Mouse (Mus musculus) ES-Bruce4 (cell line): ENCODE data around the gene Plek2. TPM values are rescaled to one million over a fixed set of nuclear protein-coding genes. Genes with fewer than 3 reads are reported as not detected.
A peak's percentile ranks its signal among the peaks of the same experiment; 100 is the strongest.

Experiments
- H3K27ac ChIP-seq: 2 replicates; pipeline ENCODE4 v1.5.1; 2012; ENCODE audit warnings: low read length, inconsistent platforms; ENCODE audit not compliant: insufficient read depth
- H3K27me3 ChIP-seq: 2 replicates; pipeline ENCODE4 v1.6.1; 2012; ENCODE audit warnings: mild to moderate bottlenecking, low read length, inconsistent platforms; ENCODE audit not compliant: control insufficient read depth, poor library complexity, insufficient read depth, severe bottlenecking
- H3K36me3 ChIP-seq: 2 replicates; pipeline ENCODE4 v1.6.1; 2012; ENCODE audit warnings: inconsistent platforms, mild to moderate bottlenecking, low read length, moderate library complexity; ENCODE audit not compliant: control insufficient read depth, poor library complexity, insufficient read depth, severe bottlenecking
- H3K4me1 ChIP-seq: one replicate; pipeline ENCODE4 v1.8.1; 2011; ENCODE audit warnings: low read length; ENCODE audit not compliant: control insufficient read depth, insufficient read depth
- H3K4me3 ChIP-seq: 2 replicates; pipeline ENCODE4 v1.5.1; 2011; ENCODE audit warnings: low read depth, mild to moderate bottlenecking, low read length
- H3K9ac ChIP-seq: 2 replicates; pipeline ENCODE4 v1.6.1; 2012; ENCODE audit warnings: low read depth, mild to moderate bottlenecking, inconsistent platforms; ENCODE audit not compliant: poor library complexity, severe bottlenecking
- H3K9me3 ChIP-seq: replicated peaks from 2 replicates; pipeline ENCODE4 v1.6.1; 2012; ENCODE audit warnings: mild to moderate bottlenecking, low read length, inconsistent platforms; ENCODE audit not compliant: control insufficient read depth, poor library complexity, insufficient read depth, severe bottlenecking
- CTCF ChIP-seq: IDR thresholded peaks from one replicate; pipeline ENCODE4 v1.8.1; 2011; ENCODE audit warnings: low read depth, low read length
- EP300 ChIP-seq: IDR thresholded peaks from 2 replicates; pipeline ENCODE4 v1.6.1; 2011; ENCODE audit warnings: low read depth, low read length; ENCODE audit not compliant: insufficient read depth
- POLR2A ChIP-seq: IDR thresholded peaks from one replicate; pipeline ENCODE4 v1.8.1; 2011; ENCODE audit warnings: low read length; ENCODE audit not compliant: insufficient read depth
- polyA plus RNA-seq: library from polyadenylated mRNA; stranded (reverse); fragments of >200 nt; gene quantifications from 2 replicates; pipeline ENCODE4 v1.2.4, GENCODE M21; 2011; ENCODE audit warnings: low read depth; ENCODE audit not compliant: missing spikeins, insufficient read depth, insufficient read length

The Plek2 gene
- 3.0 and 4.1 TPM in 2 replicates for polyA plus RNA-seq

GRCm38 (mm10) chr12:78906707-78907162, at the start of gene Plek2:
Gene Plek2 (minus strand): TSS chr12:78906964.
- H3K9ac ChIP-seq = 0 out of 2 replicates have a peak within 1 kb of the TSS, but pooled peaks have one; percentile 3
- TF ChIP-seq POLR2A (no peak), CTCF (peak; percentile 20)
- peak within 1 kb of the TSS; percentile 64 for H3K4me3 ChIP-seq
- no peak within 1 kb of the TSS for H3K27ac ChIP-seq
- peaks cover 2% of the 10 kb centered on the region for H3K4me1 ChIP-seq
- no peaks in the 10 kb centered on the region for H3K36me3 ChIP-seq
- no peaks in the 10 kb centered on the region for H3K27me3 ChIP-seq
- peaks cover 7% of the 10 kb centered on the region; the same call in 1 of the 2 replicates for H3K9me3 ChIP-seq

GRCm38 (mm10) chr12:78956405-78956804, 49.6 kb upstream of the Plek2 start:
- Histone ChIP-seq H3K36me3 (no peaks in the 10 kb centered on the region), H3K9ac (no peak overlapping the region), H3K4me1 (no peaks in the 10 kb centered on the region), H3K4me3 (no peak overlapping the region), H3K27ac (no peak overlapping the region), H3K27me3 (no peaks in the 10 kb centered on the region), H3K9me3 (no peaks in the 10 kb centered on the region)
- TF ChIP-seq POLR2A (no peak), EP300 (no peak)

- no peaks in the 10 kb centered on the region for H3K27me3 ChIP-seq
- no peaks in the 10 kb centered on the region for H3K36me3 ChIP-seq
- no peaks in the 10 kb centered on the region for H3K4me1 ChIP-seq
- H3K9ac ChIP-seq = no peak overlapping the region
- H3K4me3 ChIP-seq = no peak overlapping the region
- no peak overlapping the region for H3K27ac ChIP-seq
- H3K9me3 ChIP-seq = no peaks in the 10 kb centered on the region
- TF ChIP-seq EP300 = no peak
- no peak for TF ChIP-seq CTCF
- no peak for TF ChIP-seq POLR2A
These were observed 45.7 kb upstream of the Plek2 start for GRCm38 (mm10) chr12:78952484-78952883.

- TF ChIP-seq CTCF (no peak), EP300 (no peak), POLR2A (no peak)
- Histone ChIP-seq H3K27me3 (no peaks in the 10 kb centered on the region), H3K9ac (no peak overlapping the region), H3K4me1 (no peaks in the 10 kb centered on the region), H3K9me3 (no peaks in the 10 kb centered on the region), H3K27ac (no peak overlapping the region), H3K36me3 (no peaks in the 10 kb centered on the region), H3K4me3 (no peak overlapping the region)
These were observed 45.3 kb upstream of the Plek2 start for GRCm38 (mm10) chr12:78952053-78952452.

- no peak for TF ChIP-seq CTCF
- no peak for TF ChIP-seq POLR2A
- no peak for TF ChIP-seq EP300
- no peaks in the 10 kb centered on the region for H3K4me1 ChIP-seq
- no peak overlapping the region for H3K9ac ChIP-seq
- no peaks in the 10 kb centered on the region for H3K27me3 ChIP-seq
- H3K27ac ChIP-seq = no peak overlapping the region
- no peaks in the 10 kb centered on the region for H3K9me3 ChIP-seq
- H3K36me3 ChIP-seq = no peaks in the 10 kb centered on the region
- H3K4me3 ChIP-seq = no peak overlapping the region
These were observed 40.9 kb upstream of the Plek2 start for GRCm38 (mm10) chr12:78947661-78948060.

GRCm38 (mm10) chr12:78947161-78947560, 40.4 kb upstream of the Plek2 start:
- no peaks in the 10 kb centered on the region for H3K36me3 ChIP-seq
- no peaks in the 10 kb centered on the region for H3K9me3 ChIP-seq
- no peaks in the 10 kb centered on the region for H3K27me3 ChIP-seq
- H3K4me3 ChIP-seq = no peak overlapping the region
- H3K27ac ChIP-seq = no peak overlapping the region
- H3K4me1 ChIP-seq = no peaks in the 10 kb centered on the region
- no peak for TF ChIP-seq CTCF
- no peak for TF ChIP-seq EP300
- TF ChIP-seq POLR2A = no peak
- H3K9ac ChIP-seq = no peak overlapping the region

GRCm38 (mm10) chr12:78942931-78943330, 36.2 kb upstream of the Plek2 start:
- H3K27ac ChIP-seq = no peak overlapping the region
- H3K4me3 ChIP-seq = no peak overlapping the region
- H3K9ac ChIP-seq = no peak overlapping the region
- H3K27me3 ChIP-seq = no peaks in the 10 kb centered on the region
- no peaks in the 10 kb centered on the region for H3K4me1 ChIP-seq
- H3K9me3 ChIP-seq = no peaks in the 10 kb centered on the region
- no peak for TF ChIP-seq CTCF
- TF ChIP-seq EP300 = no peak
- no peak for TF ChIP-seq POLR2A
- H3K36me3 ChIP-seq = no peaks in the 10 kb centered on the region
